Mouse (Mus musculus) right cerebral cortex, postnatal 36 days (tissue): ENCODE data around the gene Slain2.
A peak's percentile ranks its signal among the peaks of the same experiment; 100 is the strongest.
"Not testable (repeated sequence)": the region's sequence is repeated elsewhere in the genome, so short reads cannot be mapped to it uniquely, and the experiment has no call there.

Experiments
- DNase-seq, 2 experiments: peaks; one replicate each; pipeline ENCODE4 v3.0.0; 2022; ENCODE audit warnings: low spot score in 2 of 2, mixed read lengths in 1 of 2

The Slain2 gene

GRCm38 (mm10) chr5:72948136-72948535, 34.0 kb downstream of the Slain2 start:
- DNase-seq: peak in 1 of 2 experiments; percentile 10

GRCm38 (mm10) chr5:72950252-72950651, 36.1 kb downstream of the Slain2 start:
- no peak for DNase-seq

GRCm38 (mm10) chr5:72953996-72954604, 40.0 kb downstream of the Slain2 start:
- no peak for DNase-seq

- no peak for DNase-seq
Observed at GRCm38 (mm10) chr5:72957281-72957680, 43.2 kb downstream of the Slain2 start.

GRCm38 (mm10) chr5:72960096-72960495, 46.0 kb downstream of the Slain2 start:
- no peak for DNase-seq

GRCm38 (mm10) chr5:72965706-72966105, 51.6 kb downstream of the Slain2 start:
- no peak for DNase-seq

- DNase-seq: no peak
Observed at GRCm38 (mm10) chr5:72972435-72972834, 58.3 kb downstream of the Slain2 start.

- DNase-seq: no peak
Observed at GRCm38 (mm10) chr5:72972934-72973333, 58.8 kb downstream of the Slain2 start.

GRCm38 (mm10) chr5:72974602-72975001, 60.5 kb downstream of the Slain2 start, which contains the start of gene Gm10135:
TSS of gene Gm10135 (minus strand) at chr5:72974702.
- no peak for DNase-seq

- no peak for DNase-seq
Observed at GRCm38 (mm10) chr5:72975996-72976395, 61.9 kb downstream of the Slain2 start.

GRCm38 (mm10) chr5:72976539-72976938, 62.4 kb downstream of the Slain2 start:
- no peak for DNase-seq

GRCm38 (mm10) chr5:72984091-72984490, 70.0 kb downstream of the Slain2 start:
- no peak for DNase-seq

GRCm38 (mm10) chr5:72987786-72988185, 73.7 kb downstream of the Slain2 start:
- DNase-seq: no peak

- no peak for DNase-seq
Observed at GRCm38 (mm10) chr5:72989756-72990155, 75.7 kb downstream of the Slain2 start.

GRCm38 (mm10) chr5:72992474-72992873, 78.4 kb downstream of the Slain2 start:
- no peak for DNase-seq

GRCm38 (mm10) chr5:72994424-72994823, 80.3 kb downstream of the Slain2 start:
- no peak for DNase-seq

- no peak for DNase-seq
Observed at GRCm38 (mm10) chr5:72994928-72995327, 80.8 kb downstream of the Slain2 start.

GRCm38 (mm10) chr5:72995379-72995778, 81.3 kb downstream of the Slain2 start:
- DNase-seq: no peak

- not testable (repeated sequence) for DNase-seq
Observed at GRCm38 (mm10) chr5:72998546-72998945, 84.4 kb downstream of the Slain2 start.

- no peak for DNase-seq
Observed at GRCm38 (mm10) chr5:73004046-73004445, 89.9 kb downstream of the Slain2 start.

- no peak for DNase-seq
Observed at GRCm38 (mm10) chr5:73006784-73007581, 92.9 kb downstream of the Slain2 start, which contains the start of gene Slc10a4. TSS of gene Slc10a4 (plus strand) at chr5:73006883.

GRCm38 (mm10) chr5:73007582-73007959, 93.5 kb downstream of the Slain2 start:
- DNase-seq: no peak

GRCm38 (mm10) chr5:73008230-73008629, 94.1 kb downstream of the Slain2 start:
- DNase-seq: not testable (repeated sequence)
